Mouse (Mus musculus) G1E (cell line): Measurements from ENCODE around the gene Gpr68. TPM values are rescaled to one million over a fixed set of nuclear protein-coding genes. Genes with fewer than 3 reads are reported as not detected.

Experiments
- ATAC-seq: 2 replicates; pipeline ENCODE4 v1.8.0; 2016; ENCODE audit warnings: mild to moderate bottlenecking; ENCODE audit not compliant: insufficient number of reproducible peaks, poor library complexity, low FRiP score, severe bottlenecking; ENCODE audit errors: extremely low read depth
- DNase-seq: peaks from one replicate; pipeline ENCODE4 v3.0.0; 2012; ENCODE audit warnings: low spot score
- H3K27me3 ChIP-seq: 2 replicates; pipeline ENCODE4 v1.6.1; 2012; ENCODE audit warnings: mild to moderate bottlenecking, low read length, inconsistent platforms; ENCODE audit not compliant: insufficient read depth
- H3K36me3 ChIP-seq: replicated peaks from 2 replicates; pipeline ENCODE3; 2012; ENCODE audit warnings: mild to moderate bottlenecking, inconsistent platforms
- H3K4me1 ChIP-seq: 2 replicates; pipeline ENCODE4 v1.6.1; 2012; ENCODE audit warnings: low read depth, low read length, inconsistent platforms, mixed read lengths; ENCODE audit not compliant: insufficient read depth
- H3K4me3 ChIP-seq: 2 replicates; pipeline ENCODE4 v1.5.1; 2012; ENCODE audit warnings: low read depth, mild to moderate bottlenecking, inconsistent platforms, low read length, moderate library complexity, mixed read lengths
- H3K9me3 ChIP-seq: replicated peaks from 2 replicates; pipeline ENCODE4 v1.6.1; 2012; ENCODE audit warnings: inconsistent platforms
- CTCF ChIP-seq: IDR thresholded peaks from 2 replicates; pipeline ENCODE4 v1.5.1; 2012; ENCODE audit warnings: low read depth, low read length, inconsistent platforms, mixed read lengths
- GATA1 ChIP-seq: IDR thresholded peaks from 2 replicates; pipeline ENCODE4 v1.6.1; 2012; ENCODE audit warnings: borderline replicate concordance, low read length, inconsistent platforms, mixed read lengths
- GATA2 ChIP-seq: IDR thresholded peaks from 2 replicates; pipeline ENCODE4 v1.6.1; 2012; ENCODE audit warnings: low read depth, low read length, inconsistent platforms, borderline replicate concordance
- POLR2AphosphoS5 ChIP-seq: IDR thresholded peaks from 2 replicates; pipeline ENCODE4 v1.6.1; 2012; ENCODE audit warnings: low read depth, low read length, inconsistent platforms; ENCODE audit not compliant: insufficient replicate concordance
- TAL1 ChIP-seq: conservative IDR thresholded peaks from 2 replicates; pipeline ENCODE4 v1.6.1; 2012; ENCODE audit warnings: low read depth, low read length, inconsistent platforms, mixed read lengths
- polyA plus RNA-seq: library from polyadenylated mRNA; stranded (reverse); fragments of >175 nt; gene quantifications from 2 replicates; pipeline ENCODE4 v1.2.3, GENCODE M21; 2012
- total RNA-seq, 2 experiments: library from RNA; stranded (forward) in 1 of 2; stranded (reverse) in 1 of 2; fragments of 200-1000 nt in 1 of 2; fragments of >200 nt in 1 of 2; fragmentation: Nextera tagmentation in 1 of 2; gene quantifications; 2 replicates each; pipeline ENCODE4 v1.2.3; 2014 to 2017

Gene Gpr68
- total and polyA plus RNA-seq, 3 experiments: 0.11 TPM; not detected in 2

DNA sequence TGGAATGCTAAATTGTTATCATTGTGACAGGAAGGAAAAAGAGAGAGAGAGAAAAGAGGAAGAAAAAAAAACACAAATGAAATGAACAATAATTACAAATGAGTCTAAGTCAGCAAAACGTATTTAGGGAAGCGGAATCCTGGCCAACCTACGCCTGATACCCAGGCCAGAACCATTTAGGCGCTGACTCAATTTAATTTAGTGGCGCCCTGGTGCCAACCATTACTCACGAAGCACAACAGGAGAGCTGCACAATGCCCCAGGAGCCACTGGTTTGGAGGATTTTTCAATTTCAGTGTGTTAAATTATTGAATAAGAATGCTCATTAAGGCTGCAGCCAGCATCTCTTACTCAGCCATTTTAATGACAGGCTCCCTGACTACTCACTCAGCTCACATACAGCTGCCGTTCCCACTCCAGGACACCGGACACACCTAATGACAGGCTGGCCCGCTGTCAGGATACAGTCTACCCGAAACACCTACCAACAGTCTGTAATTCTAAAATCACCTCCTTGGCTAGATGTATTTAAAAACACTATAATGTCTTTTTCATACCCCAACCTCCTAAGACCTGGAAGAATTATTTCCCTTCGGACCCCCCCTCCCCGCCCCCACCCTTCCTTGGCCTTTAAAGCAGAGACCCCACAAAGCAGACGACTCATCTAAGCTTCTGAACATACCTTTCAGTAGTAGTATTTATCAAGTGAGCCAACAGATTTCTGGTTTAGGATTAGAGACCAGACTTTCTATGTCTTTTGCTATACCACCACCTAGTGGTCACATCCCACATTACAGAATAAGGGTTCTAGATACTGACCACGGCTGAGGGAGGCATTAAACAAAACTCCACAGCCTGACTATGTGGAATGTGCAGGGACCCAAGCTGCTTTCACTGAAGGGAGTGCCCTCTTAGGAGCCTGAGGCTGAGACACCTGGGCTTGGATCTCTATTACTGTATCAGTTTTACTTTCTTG is 17.9 kb upstream of the Gpr68 start:
- H3K4me1 ChIP-seq: no peaks in the 10 kb centered on the region
- H3K36me3 ChIP-seq: peaks cover 95% of the 10 kb centered on the region
- H3K4me3 ChIP-seq: no peak overlapping the region
- TF ChIP-seq CTCF: peak; percentile 56
- TF ChIP-seq GATA1: no peak
- TF ChIP-seq POLR2AphosphoS5: no peak
- no peak for TF ChIP-seq GATA2
- peak; percentile 79 for DNase-seq
- no peaks in the 10 kb centered on the region for H3K9me3 ChIP-seq
- peak; percentile 50; the same call in 1 of the 2 replicates for ATAC-seq
- no peaks in the 10 kb centered on the region for H3K27me3 ChIP-seq

DNA sequence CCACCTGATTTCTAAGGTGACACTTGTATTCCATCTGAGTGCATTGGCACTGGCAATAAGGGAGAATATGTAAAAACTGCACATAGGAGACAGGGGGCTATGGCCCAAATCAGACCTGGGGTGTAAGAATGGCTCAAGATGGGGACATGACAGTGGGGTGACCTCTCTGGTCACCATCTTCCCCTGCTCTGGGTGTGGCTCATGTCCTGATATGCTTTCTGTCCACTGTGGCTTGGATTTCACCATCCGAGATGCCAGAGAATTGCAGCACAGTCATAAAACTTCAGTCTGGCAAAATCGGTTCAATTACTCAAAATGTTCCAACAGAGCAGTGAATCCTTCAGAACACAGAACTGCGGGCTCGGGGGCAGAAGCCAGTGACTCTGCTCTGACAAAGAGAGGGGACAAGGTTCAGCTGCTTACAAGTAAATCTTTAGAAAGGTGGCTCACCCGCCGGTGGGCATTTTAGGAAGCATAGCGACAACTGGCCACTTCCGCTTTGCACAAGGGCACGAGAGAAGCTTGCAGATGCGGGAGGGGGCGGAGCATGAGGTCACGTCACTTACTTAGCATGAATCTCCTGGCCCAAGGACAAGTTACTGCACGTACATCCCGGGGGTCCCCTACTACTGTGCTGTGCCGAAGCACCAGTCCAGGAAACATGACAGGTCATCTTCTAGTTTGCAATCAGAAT is 16.8 kb upstream of the Gpr68 start:
- H3K27me3 ChIP-seq: no peaks in the 10 kb centered on the region
- H3K9me3 ChIP-seq: no peaks in the 10 kb centered on the region
- no peaks in the 10 kb centered on the region for H3K4me1 ChIP-seq
- no peak for TF ChIP-seq CTCF
- TF ChIP-seq GATA1: no peak
- no peak for TF ChIP-seq POLR2AphosphoS5
- no peak for TF ChIP-seq TAL1
- no peak for TF ChIP-seq GATA2
- ATAC-seq (no peak), DNase-seq (no peak)
- H3K4me3 ChIP-seq: no peak overlapping the region
- peaks cover 95% of the 10 kb centered on the region for H3K36me3 ChIP-seq

DNA sequence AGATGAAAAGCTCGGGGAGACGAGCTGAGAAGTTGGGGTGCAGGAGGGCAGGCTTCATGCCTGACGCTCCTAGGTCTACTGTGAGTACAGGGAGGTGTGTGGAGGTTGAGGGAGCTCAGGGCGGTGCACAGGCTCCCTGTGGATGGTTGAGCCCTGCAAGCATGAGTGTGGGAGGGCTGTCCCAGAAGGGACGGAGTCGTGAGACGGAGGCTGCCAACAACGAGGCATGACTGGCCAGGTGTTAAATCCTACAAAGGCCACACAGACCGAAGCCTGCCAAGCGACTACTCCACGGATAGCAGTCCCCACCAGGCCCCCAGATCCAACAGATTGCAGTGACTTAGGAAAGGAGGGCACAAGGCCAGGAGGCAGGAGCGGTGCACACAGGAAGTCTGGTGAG is 2.7 kb upstream of the Gpr68 start:
- TF ChIP-seq POLR2AphosphoS5: no peak
- TF ChIP-seq GATA1: no peak
- no peak for TF ChIP-seq TAL1
- no peak for TF ChIP-seq CTCF
- no peak for TF ChIP-seq GATA2
- no peak for ATAC-seq
- no peak for DNase-seq
- Histone ChIP-seq H3K36me3 (peaks cover 52% of the 10 kb centered on the region), H3K4me3 (no peak overlapping the region), H3K4me1 (no peaks in the 10 kb centered on the region), H3K9me3 (no peaks in the 10 kb centered on the region), H3K27me3 (peaks cover 6% of the 10 kb centered on the region)

DNA sequence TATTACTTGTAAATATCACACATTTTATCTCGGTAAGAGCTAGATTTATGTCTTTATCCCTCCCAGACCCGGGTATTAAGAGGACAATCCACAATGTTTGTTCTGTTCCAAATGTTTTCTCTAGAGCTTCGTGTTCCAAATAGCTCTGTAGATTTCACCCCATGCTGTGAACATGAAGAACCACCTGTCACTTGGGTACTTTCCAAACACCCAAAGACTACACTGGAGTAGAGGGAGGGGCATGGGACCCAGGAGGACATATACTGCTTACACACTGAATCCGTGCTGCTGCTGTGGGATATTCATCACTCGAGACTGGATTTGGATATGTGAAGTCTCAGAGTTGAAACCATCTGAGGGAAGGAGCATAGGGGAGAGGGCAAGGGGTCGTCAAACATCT is 1.8 kb upstream of the Gpr68 start:
- TF ChIP-seq GATA1 (no peak), GATA2 (no peak), POLR2AphosphoS5 (no peak), TAL1 (no peak), CTCF (no peak)

DNA sequence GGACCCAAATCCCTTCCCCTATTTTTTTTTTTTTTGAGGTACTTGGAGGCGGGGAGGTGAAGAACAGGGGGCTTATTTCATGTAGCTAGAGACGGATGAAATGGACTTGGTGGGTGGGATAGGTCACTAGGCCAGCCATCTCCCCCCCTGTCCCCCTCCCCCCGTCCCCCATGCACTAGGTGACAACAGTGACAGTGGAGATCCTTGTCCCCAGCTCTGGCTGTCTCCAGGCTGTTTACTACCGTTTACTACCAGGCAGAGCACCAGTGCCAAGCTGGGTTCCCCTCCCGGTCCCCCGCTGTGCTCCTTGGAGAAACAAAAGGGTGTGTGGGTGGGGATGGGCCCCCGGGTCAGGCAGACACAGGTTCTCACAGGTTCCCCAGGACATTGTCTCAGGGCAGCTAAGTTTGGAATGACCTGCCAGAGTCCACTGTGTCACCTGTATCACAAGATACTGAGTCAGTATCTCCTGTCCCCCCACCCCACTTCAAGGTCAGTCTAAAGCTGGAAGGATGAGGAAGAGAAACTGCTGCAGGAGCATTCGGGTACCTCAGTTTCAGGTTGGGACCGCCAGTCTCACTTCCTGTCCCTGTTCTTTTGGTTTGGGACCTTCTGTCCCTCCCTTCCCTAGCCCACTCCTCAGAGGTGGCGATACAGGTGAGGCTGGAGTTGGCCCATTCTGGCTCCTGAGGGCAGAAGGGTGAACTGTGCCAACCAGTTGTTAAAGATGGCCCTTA is 468 bp upstream of the Gpr68 start:
- Histone ChIP-seq H3K27me3 (peaks cover 21% of the 10 kb centered on the region), H3K4me1 (no peaks in the 10 kb centered on the region), H3K4me3 (no peak overlapping the region), H3K36me3 (peaks cover 31% of the 10 kb centered on the region), H3K9me3 (no peaks in the 10 kb centered on the region)
- no peak for DNase-seq
- TF ChIP-seq CTCF (no peak), GATA2 (no peak)
- ATAC-seq: no peak

More for the DNA sequence above, 1.8 kb upstream of the Gpr68 start:
- no peak overlapping the region for H3K4me3 ChIP-seq
- H3K4me1 ChIP-seq: no peaks in the 10 kb centered on the region
- no peak for DNase-seq
- peaks cover 43% of the 10 kb centered on the region for H3K36me3 ChIP-seq
- no peaks in the 10 kb centered on the region for H3K9me3 ChIP-seq
- ATAC-seq: no peak
- peaks cover 11% of the 10 kb centered on the region for H3K27me3 ChIP-seq

DNA sequence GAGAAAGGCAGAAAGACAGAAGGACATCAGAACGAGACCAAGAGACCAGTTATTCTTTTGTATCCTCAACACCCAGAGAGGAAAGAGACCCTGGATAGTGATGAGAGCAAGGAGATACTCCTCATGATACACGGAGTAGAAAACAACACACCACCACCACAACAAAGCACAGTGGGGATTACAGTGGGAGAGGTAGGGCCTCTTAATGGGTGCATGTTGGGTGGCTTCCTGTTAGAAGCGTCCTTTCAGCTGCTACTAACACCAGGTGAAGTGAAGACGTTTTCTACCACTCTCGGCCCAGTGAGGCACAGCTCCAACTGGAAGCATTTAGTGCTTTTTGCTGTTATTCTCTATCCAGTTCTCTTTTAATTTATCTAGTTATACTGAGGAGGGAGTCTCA is 1.1 kb downstream of the Gpr68 start:
- TF ChIP-seq TAL1: no peak
- TF ChIP-seq POLR2AphosphoS5: no peak
- no peak for TF ChIP-seq GATA1
- TF ChIP-seq GATA2: no peak
- no peak for TF ChIP-seq CTCF
- peaks cover 14% of the 10 kb centered on the region for H3K36me3 ChIP-seq
- ATAC-seq (no peak), DNase-seq (no peak)
- H3K4me1 ChIP-seq: no peaks in the 10 kb centered on the region
- no peak overlapping the region for H3K4me3 ChIP-seq
- H3K9me3 ChIP-seq: no peaks in the 10 kb centered on the region
- H3K27me3 ChIP-seq: peaks cover 36% of the 10 kb centered on the region
